Mouse (Mus musculus) liver, embryonic 14.5 days (tissue): ENCODE measurements around the gene Efemp2. TPM values are rescaled to one million over a fixed set of nuclear protein-coding genes. Genes with fewer than 3 reads are reported as not detected.

Experiments
- ATAC-seq: fragments of 200-750 bp; cut with Nextera tagmentation; 2 replicates; pipeline ENCODE4 v1.8.0; 2017; ENCODE audit warnings: moderate number of reproducible peaks, mild to moderate bottlenecking, moderate library complexity; ENCODE audit not compliant: insufficient read depth
- DNase-seq, 3 experiments: peaks; one replicate each; pipeline ENCODE4 v3.0.0-alpha.2; 2012 to 2013; ENCODE audit warnings: low read depth in 3 of 3, low spot score in 3 of 3
- H3K27ac ChIP-seq: fragments of 300-500 bp; sonication (generic); 2 replicates; pipeline ENCODE4 v1.5.1; 2014; ENCODE audit warnings: moderate library complexity, mild to moderate bottlenecking, control low read depth, inconsistent platforms
- H3K27me3 ChIP-seq: fragments of 300-500 bp; sonication (generic); 2 replicates; pipeline ENCODE4 v1.6.1; 2014; ENCODE audit warnings: mild to moderate bottlenecking, low read length, moderate library complexity; ENCODE audit not compliant: control insufficient read depth, insufficient read depth
- H3K36me3 ChIP-seq: fragments of 300-500 bp; sonication (generic); replicated peaks from 2 replicates; pipeline ENCODE4 v1.6.1; 2014; ENCODE audit warnings: low read depth; ENCODE audit not compliant: control insufficient read depth, insufficient read depth
- H3K4me1 ChIP-seq, 2 experiments: fragments of 200-500 bp in 1 of 2; fragments of 300-500 bp in 1 of 2; sonication (generic) in 1 of 2; replicated peaks; 2 replicates each; pipeline ENCODE4 v1.6.1; 2012 to 2014; ENCODE audit warnings: antibody characterized with exemption in 1 of 2, inconsistent platforms in 1 of 2, low read length in 1 of 2; ENCODE audit not compliant: control insufficient read depth in 2 of 2, insufficient read depth in 2 of 2
- H3K4me2 ChIP-seq: fragments of 300-500 bp; sonication (generic); 2 replicates; pipeline ENCODE4 v1.6.1; 2014; ENCODE audit warnings: low read depth, mild to moderate bottlenecking, control low read depth, moderate library complexity
- H3K4me3 ChIP-seq, 2 experiments: fragments of 200-500 bp in 1 of 2; fragments of 300-500 bp in 1 of 2; sonication (generic) in 1 of 2; 2 replicates each; pipeline ENCODE4 v1.5.1; 2012 to 2014; ENCODE audit warnings: low read depth in 2 of 2, low read length in 2 of 2, mild to moderate bottlenecking in 2 of 2, control low read depth in 1 of 2, inconsistent platforms in 1 of 2, moderate library complexity in 1 of 2; ENCODE audit not compliant: insufficient read depth in 1 of 2
- H3K9ac ChIP-seq: fragments of 300-500 bp; sonication (generic); replicated peaks from 2 replicates; pipeline ENCODE4 v1.6.1; 2014; ENCODE audit warnings: mild to moderate bottlenecking, control low read depth, moderate library complexity
- H3K9me3 ChIP-seq: fragments of 300-500 bp; sonication (generic); 2 replicates; pipeline ENCODE4 v1.6.1; 2016; ENCODE audit warnings: low read length, mixed read lengths; ENCODE audit not compliant: control insufficient read depth
- CTCF ChIP-seq: IDR thresholded peaks from 2 replicates; pipeline ENCODE4 v1.5.1; 2016; ENCODE audit warnings: antibody characterized with exemption, low read depth, control low read depth
- EP300 ChIP-seq: IDR thresholded peaks from 2 replicates; pipeline ENCODE4 v1.6.1; 2016; ENCODE audit warnings: antibody characterized with exemption, low read depth
- WGBS: fragments of 180-500 bp; shearing (Covaris S2); extraction: QIAGEN DNeasy Blood & Tissue Kit; methylation state at CpG from one replicate; pipeline ENCODE4 v1.1.7; 2014; ENCODE audit not compliant: insufficient replicate concordance; 5-methylcytosine and 5-hydroxymethylcytosine counted together
- polyA plus RNA-seq, 2 experiments: library from polyadenylated mRNA; depleted of rRNA in 1 of 2; stranded (reverse) in 1 of 2; unstranded in 1 of 2; fragments of >200 nt; fragmentation: Nextera tagmentation in 1 of 2; extraction: Ambion mirVana in 1 of 2; gene quantifications; 2 replicates each; pipeline versions ENCODE4 v1.2.1 to v1.2.3; 2012 to 2014

Gene Efemp2
- polyA plus RNA-seq (2012; rRNA removed) (11.4 and 17.5 TPM in 2 replicates), polyA plus RNA-seq (2014; fragmentation: Nextera tagmentation; extraction: Ambion mirVana) (11.4 and 11.6 TPM in 2 replicates)

DNA sequence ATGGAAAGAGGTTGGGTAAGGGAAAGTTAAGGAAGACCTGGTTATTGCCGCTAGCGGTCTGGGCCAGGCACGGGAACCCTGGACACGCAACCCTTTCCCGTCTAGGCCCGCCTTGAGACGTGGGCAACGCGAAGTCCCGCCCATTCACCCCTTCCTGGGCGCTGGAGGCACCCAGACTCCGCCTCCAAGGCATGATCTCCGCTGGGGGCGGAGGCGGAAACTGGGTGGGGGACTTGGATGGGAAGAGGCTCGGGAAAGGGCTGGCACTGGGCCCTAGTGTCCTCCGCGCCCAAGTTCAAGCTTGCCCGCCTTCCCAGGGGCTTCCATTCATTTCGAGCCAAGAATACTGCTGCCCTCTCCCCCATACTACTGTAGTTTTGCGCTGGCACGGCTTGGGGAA is at the start of gene Efemp2:
Gene Efemp2 (plus strand): TSS at position 235 of the 400 bp plus-strand sequence.
- TF ChIP-seq EP300 = no peak
- TF ChIP-seq CTCF = no peak
- peak within 1 kb of the TSS; percentile 1 for H3K9ac ChIP-seq
- 5% methylated on average over 22 of the region's 22 CpGs for WGBS
- H3K4me1 ChIP-seq = peaks cover 0 to 2% of the 10 kb centered on the region in 2 experiments; a peak in 1 of 4 replicates
- H3K27me3 ChIP-seq = peaks cover 28% of the 10 kb centered on the region
- H3K9me3 ChIP-seq = no peaks in the 10 kb centered on the region
- H3K27ac ChIP-seq = no peak within 1 kb of the TSS
- H3K36me3 ChIP-seq = no peaks in the 10 kb centered on the region
- ATAC-seq (peak; percentile 65), DNase-seq (peak; percentile 34 to 46 (median 38))
- peak within 1 kb of the TSS; percentile 70 for H3K4me2 ChIP-seq
- peak within 1 kb of the TSS; percentile 39 to 46 for H3K4me3 ChIP-seq

DNA sequence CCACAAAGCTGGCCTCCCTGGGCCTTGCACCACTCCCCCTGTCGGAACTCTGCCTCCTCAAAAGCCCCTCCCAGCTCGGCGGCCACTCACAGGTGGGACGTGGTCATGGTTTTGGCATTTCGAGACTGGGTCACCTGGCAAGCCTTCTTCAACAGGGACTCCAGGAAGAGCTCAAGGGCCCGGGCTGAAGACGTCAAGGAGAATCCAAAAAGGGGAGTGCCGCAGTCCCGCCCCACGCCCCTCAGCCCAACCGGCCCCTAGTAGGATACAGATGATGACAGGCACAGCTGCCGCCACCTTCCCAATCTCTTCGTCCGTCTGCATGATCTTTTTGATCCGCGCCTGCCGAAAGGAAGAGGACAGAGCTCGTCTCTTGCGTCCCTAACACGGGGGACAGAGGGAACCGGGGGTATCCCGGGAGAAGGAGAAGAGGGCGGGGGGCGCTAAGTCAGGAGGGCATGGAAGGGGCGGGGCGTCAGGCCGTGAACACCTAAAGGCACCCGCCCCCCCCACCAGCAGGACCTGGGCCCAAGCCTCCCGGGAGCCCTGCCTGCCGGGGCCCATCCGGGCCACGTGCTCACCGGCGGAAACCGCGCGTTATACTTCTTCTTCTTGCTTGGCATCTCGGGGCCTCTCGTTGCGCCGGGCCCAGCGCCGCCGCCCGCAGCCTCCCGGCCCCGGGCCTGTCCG is 49.5 kb upstream of the Efemp2 start:
- peak overlapping the region; percentile 76 to 92 for H3K4me3 ChIP-seq
- peak overlapping the region; percentile 86 for H3K4me2 ChIP-seq
- H3K27me3 ChIP-seq = no peaks in the 10 kb centered on the region
- 0% methylated on average over 46 of the region's 48 CpGs for WGBS
- H3K36me3 ChIP-seq = peaks cover 7% of the 10 kb centered on the region
- peaks cover 5 to 12% of the 10 kb centered on the region in 2 experiments; a peak in 3 of 4 replicates for H3K4me1 ChIP-seq
- H3K9me3 ChIP-seq = no peaks in the 10 kb centered on the region
- ATAC-seq (peak; percentile 63), DNase-seq (no peak)
- peak overlapping the region; percentile 84 for H3K9ac ChIP-seq
- TF ChIP-seq EP300 (no peak), CTCF (peak; percentile 34; the same call in 1 of the 2 replicates)
- peak overlapping the region; percentile 58 for H3K27ac ChIP-seq

DNA sequence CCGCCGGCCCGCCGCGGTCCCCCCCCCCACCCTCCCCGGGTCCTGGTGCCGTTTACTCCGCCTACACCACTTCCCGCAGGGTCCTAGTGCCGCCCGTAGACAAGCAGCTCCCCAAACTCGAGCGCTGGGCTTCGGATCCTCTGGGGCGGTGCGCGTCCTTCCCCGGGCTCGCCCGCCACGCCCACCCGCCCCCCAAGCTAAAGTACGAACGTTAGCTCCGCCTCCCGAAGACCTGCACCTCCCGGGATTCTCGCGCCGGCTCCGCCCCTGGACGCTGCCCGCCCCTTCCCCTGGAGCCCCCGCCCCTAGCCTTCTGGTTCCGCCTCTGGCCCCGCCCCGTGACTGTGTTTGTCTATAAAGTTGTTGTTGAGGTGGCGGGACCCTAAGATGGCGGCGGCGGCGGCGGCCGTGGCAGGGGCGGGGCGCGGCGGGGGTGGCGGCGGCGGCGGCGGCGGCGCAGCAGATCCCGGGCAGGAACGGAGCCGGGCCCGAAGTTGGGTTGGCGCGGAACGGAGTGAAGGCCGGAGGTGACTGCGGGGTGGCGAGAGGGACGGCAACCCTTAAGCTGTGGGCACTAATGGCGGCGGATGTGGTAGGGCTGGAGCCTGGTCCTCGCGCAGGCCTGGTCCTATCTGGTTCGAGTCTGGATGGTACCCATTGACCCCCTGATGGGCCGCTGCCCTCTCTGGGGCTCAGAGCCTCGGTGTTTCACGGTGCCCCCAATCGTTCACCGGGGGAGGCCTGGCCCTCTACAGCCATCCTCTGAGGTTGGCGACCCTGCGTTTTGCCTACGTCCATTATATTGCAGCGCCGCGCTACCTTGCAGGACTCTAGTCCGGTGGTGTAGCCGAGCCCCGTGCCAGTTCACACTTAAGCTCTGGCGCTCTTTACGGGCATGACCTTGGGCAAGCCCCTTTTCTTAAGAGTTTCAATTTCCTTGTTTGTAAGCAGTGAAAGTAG is 48.7 kb upstream of the Efemp2 start, which contains the start of the genes Drap1 and AI837181:
Gene Drap1 (minus strand): TSS at position 198 of the 960 bp plus-strand sequence.
Gene AI837181 (plus strand): TSS at position 363 of the 960 bp plus-strand sequence.
- WGBS = under 1% methylated on average over 83 of the region's 87 CpGs
- H3K27me3 ChIP-seq = no peaks in the 10 kb centered on the region
- H3K4me1 ChIP-seq = peaks cover 5 to 12% of the 10 kb centered on the region in 2 experiments; a peak in 3 of 4 replicates
- H3K9me3 ChIP-seq = no peaks in the 10 kb centered on the region
- TF ChIP-seq EP300 (0 out of 2 replicates have a peak, but pooled peaks have one; percentile 6), CTCF (0 out of 2 replicates have a peak, but pooled peaks have one; percentile 6)
- H3K36me3 ChIP-seq = peaks cover 7% of the 10 kb centered on the region
- peak within 1 kb of the TSS; percentile 58 for H3K27ac ChIP-seq
- peak within 1 kb of the TSS; percentile 86 for H3K4me2 ChIP-seq
- H3K9ac ChIP-seq = peak within 1 kb of the TSS; percentile 88
- peak within 1 kb of the TSS; percentile 76 to 92 for H3K4me3 ChIP-seq
- peak; percentile 88 to 91 (median 90) for DNase-seq
- peak; percentile 84 for ATAC-seq

DNA sequence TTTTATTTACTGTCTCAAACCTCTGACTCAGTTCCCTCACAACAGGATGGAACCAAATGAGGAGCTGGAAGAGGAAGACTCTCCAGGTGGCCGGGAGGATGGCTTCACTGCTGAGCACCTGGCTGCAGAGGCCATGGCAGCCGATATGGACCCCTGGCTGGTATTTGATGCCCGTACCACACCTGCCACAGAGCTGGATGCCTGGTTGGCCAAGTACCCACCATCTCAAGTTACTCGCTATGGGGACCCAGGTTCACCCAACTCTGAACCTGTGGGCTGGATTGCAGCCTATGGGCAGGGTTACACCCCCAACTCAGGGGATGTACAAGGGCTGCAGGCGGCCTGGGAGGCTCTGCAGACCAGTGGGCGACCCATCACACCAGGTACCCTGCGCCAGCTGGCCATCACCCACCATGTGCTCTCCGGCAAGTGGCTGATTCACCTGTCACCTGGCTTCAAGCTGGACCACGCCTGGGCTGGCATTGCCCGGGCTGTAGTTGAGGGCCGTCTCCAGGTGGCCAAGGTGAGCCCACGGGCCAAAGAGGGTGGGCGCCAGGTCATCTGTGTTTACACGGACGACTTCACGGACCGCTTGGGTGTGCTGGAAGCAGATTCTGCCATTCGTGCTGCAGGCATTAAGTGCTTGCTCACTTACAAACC is 47.7 kb upstream of the Efemp2 start:
- peaks cover 4% of the 10 kb centered on the region for H3K36me3 ChIP-seq
- ATAC-seq (no peak), DNase-seq (no peak)
- H3K27me3 ChIP-seq = no peaks in the 10 kb centered on the region
- no peaks in the 10 kb centered on the region for H3K9me3 ChIP-seq
- no peak for TF ChIP-seq EP300
- peak overlapping the region; percentile 86 for H3K4me2 ChIP-seq
- H3K4me3 ChIP-seq = peak overlapping the region; percentile 70 to 76
- peak overlapping the region; percentile 55 for H3K27ac ChIP-seq
- H3K9ac ChIP-seq = peak overlapping the region; percentile 88
- peaks cover 5 to 12% of the 10 kb centered on the region in 2 experiments; a peak in 3 of 4 replicates for H3K4me1 ChIP-seq
- 84% methylated on average over 18 of the region's 18 CpGs for WGBS
